Mouse (Mus musculus): ENCODE measurements around the gene Fgf10. TPM values are rescaled to one million over a fixed set of nuclear protein-coding genes. Genes with fewer than 3 reads are reported as not detected.

Fgf10 gene
- 0.19 and 0.26 TPM in 2 replicates for polyA plus RNA-seq (2015; fragmentation: Nextera tagmentation; extraction: Ambion mirVana)

GRCm38 (mm10) chr13:118669491-118669890 is at the start of gene Fgf10:
Fgf10 (plus strand) TSS chr13:118669791.
- no peaks in the 10 kb centered on the region for H3K9me3 ChIP-seq (replicated peaks)
- peaks cover 13% of the 10 kb centered on the region; the same call in 1 of the 2 replicates for H3K27me3 ChIP-seq
- no peak within 1 kb of the TSS for H3K4me3 ChIP-seq
- H3K27ac ChIP-seq, result no peak within 1 kb of the TSS
- no peaks in the 10 kb centered on the region for H3K4me1 ChIP-seq
- 5% methylated on average over 7 of the region's 7 CpGs for WGBS
- ATAC-seq, result no peak
- no peaks in the 10 kb centered on the region for H3K36me3 ChIP-seq (ENCODE audit: poor library complexity, severe bottlenecking)
- H3K4me2 ChIP-seq, result no peak within 1 kb of the TSS
- H3K9ac ChIP-seq, result no peak within 1 kb of the TSS

GRCm38 (mm10) chr13:118629661-118630428 is 39.7 kb upstream of the Fgf10 start:
- no peak for ATAC-seq
- H3K27ac ChIP-seq, result no peak overlapping the region
- H3K27me3 ChIP-seq, result no peaks in the 10 kb centered on the region
- H3K4me1 ChIP-seq, result no peaks in the 10 kb centered on the region
- no peaks in the 10 kb centered on the region for H3K9me3 ChIP-seq (replicated peaks)
- H3K4me2 ChIP-seq, result no peak overlapping the region
- H3K9ac ChIP-seq, result no peak overlapping the region
- H3K36me3 ChIP-seq (ENCODE audit: poor library complexity, severe bottlenecking), result no peaks in the 10 kb centered on the region
- 62% methylated on average over 3 of the region's 3 CpGs for WGBS
- no peak overlapping the region for H3K4me3 ChIP-seq

- no peak for ATAC-seq
- no peaks in the 10 kb centered on the region for H3K36me3 ChIP-seq (ENCODE audit: poor library complexity, severe bottlenecking)
- 91% methylated on average over 2 of the region's 2 CpGs for WGBS
- H3K27me3 ChIP-seq, result no peaks in the 10 kb centered on the region
- H3K4me2 ChIP-seq, result no peak overlapping the region
- H3K9ac ChIP-seq, result no peak overlapping the region
- no peaks in the 10 kb centered on the region for H3K9me3 ChIP-seq (replicated peaks)
- H3K27ac ChIP-seq, result no peak overlapping the region
- H3K4me1 ChIP-seq, result no peaks in the 10 kb centered on the region
- no peak overlapping the region for H3K4me3 ChIP-seq
Measured at GRCm38 (mm10) chr13:118631500-118631899, 38.1 kb upstream of the Fgf10 start.

DNA sequence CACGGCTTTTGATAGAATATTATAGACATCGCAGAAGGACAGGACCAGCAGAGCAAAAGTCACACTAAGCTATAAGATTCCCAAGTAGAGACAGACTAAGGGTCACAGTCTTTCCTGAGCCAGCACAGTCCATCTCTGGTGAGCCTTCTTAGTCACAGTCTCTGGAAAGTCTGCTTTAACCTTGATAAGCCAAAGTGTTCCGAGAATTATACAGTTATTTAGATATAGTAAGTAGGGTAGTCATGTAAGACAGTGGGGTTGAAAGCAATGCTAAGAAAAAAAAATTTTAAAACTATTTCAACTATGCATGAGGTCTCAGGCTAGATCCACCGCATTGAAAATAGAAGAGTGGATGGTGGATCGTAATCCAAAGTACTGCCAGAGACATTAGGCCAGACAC is 33.5 kb upstream of the Fgf10 start:
- H3K27me3 ChIP-seq, result no peaks in the 10 kb centered on the region

GRCm38 (mm10) chr13:118642585-118642984 is 27.0 kb upstream of the Fgf10 start:
- H3K4me1 ChIP-seq, result no peaks in the 10 kb centered on the region
- H3K27me3 ChIP-seq, result no peaks in the 10 kb centered on the region
- WGBS, result 88% methylated on average over 3 of the region's 3 CpGs
- no peak overlapping the region for H3K27ac ChIP-seq
- no peaks in the 10 kb centered on the region for H3K36me3 ChIP-seq (ENCODE audit: poor library complexity, severe bottlenecking)
- no peak overlapping the region for H3K4me3 ChIP-seq
- ATAC-seq, result no peak
- no peak overlapping the region for H3K4me2 ChIP-seq
- no peaks in the 10 kb centered on the region for H3K9me3 ChIP-seq (replicated peaks)
- no peak overlapping the region for H3K9ac ChIP-seq

More for the DNA sequence above, 33.5 kb upstream of the Fgf10 start:
- Histone ChIP-seq H3K4me1 (no peaks in the 10 kb centered on the region), H3K4me2 (no peak overlapping the region), H3K9me3 (replicated peaks) (no peaks in the 10 kb centered on the region), H3K4me3 (no peak overlapping the region), H3K36me3 (ENCODE audit: poor library complexity, severe bottlenecking) (no peaks in the 10 kb centered on the region), H3K27ac (no peak overlapping the region), H3K9ac (no peak overlapping the region)
- ATAC-seq, result no peak
- WGBS, result 97% methylated on average over 5 of the region's 5 CpGs

- Histone ChIP-seq H3K27me3 (no peaks in the 10 kb centered on the region), H3K9me3 (replicated peaks) (no peaks in the 10 kb centered on the region), H3K27ac (no peak overlapping the region), H3K4me2 (no peak overlapping the region), H3K4me3 (no peak overlapping the region), H3K36me3 (ENCODE audit: poor library complexity, severe bottlenecking) (no peaks in the 10 kb centered on the region), H3K4me1 (no peaks in the 10 kb centered on the region), H3K9ac (no peak overlapping the region)
- 80% methylated on average over 6 of the region's 6 CpGs for WGBS
- no peak for ATAC-seq
Measured at GRCm38 (mm10) chr13:118643138-118643537, 26.5 kb upstream of the Fgf10 start.

GRCm38 (mm10) chr13:118656991-118657390 is 12.6 kb upstream of the Fgf10 start:
- Histone ChIP-seq H3K9ac (no peak overlapping the region), H3K36me3 (ENCODE audit: poor library complexity, severe bottlenecking) (no peaks in the 10 kb centered on the region), H3K9me3 (replicated peaks) (no peaks in the 10 kb centered on the region), H3K4me2 (no peak overlapping the region), H3K27me3 (no peaks in the 10 kb centered on the region), H3K4me1 (no peaks in the 10 kb centered on the region), H3K27ac (no peak overlapping the region), H3K4me3 (no peak overlapping the region)
- no peak for ATAC-seq
- WGBS, result 74% methylated on average over 5 of the region's 5 CpGs

DNA sequence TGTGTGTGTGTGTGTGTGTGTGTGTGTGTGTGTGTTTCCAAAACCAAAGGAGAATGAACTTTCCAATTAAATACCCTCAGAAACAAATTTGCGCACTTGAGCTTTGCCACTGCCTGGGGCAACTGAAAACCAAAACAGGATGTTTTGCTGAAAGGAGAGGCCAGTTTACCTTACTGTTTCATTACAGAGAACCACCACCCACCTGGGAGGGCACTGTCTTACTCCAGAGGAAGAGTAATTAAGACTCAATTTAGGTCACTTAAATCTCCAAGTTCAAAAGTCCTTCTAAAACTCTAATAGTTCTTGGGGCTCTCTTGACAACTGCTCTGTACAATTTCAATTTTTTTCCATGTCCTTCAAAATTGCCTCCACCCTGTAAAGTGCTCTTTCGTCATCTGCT is 11.6 kb upstream of the Fgf10 start:
- 93% methylated on average over 2 of the region's 2 CpGs for WGBS
- H3K4me3 ChIP-seq, result no peak overlapping the region
- no peak for ATAC-seq
- no peaks in the 10 kb centered on the region for H3K36me3 ChIP-seq (ENCODE audit: poor library complexity, severe bottlenecking)
- no peak overlapping the region for H3K9ac ChIP-seq
- no peaks in the 10 kb centered on the region for H3K4me1 ChIP-seq
- no peak overlapping the region for H3K4me2 ChIP-seq
- no peak overlapping the region for H3K27ac ChIP-seq
- no peaks in the 10 kb centered on the region for H3K9me3 ChIP-seq (replicated peaks)
- no peaks in the 10 kb centered on the region for H3K27me3 ChIP-seq

- no peak for ATAC-seq
- Histone ChIP-seq H3K9ac (no peak overlapping the region), H3K27ac (no peak overlapping the region), H3K27me3 (no peaks in the 10 kb centered on the region), H3K36me3 (ENCODE audit: poor library complexity, severe bottlenecking) (no peaks in the 10 kb centered on the region), H3K4me1 (no peaks in the 10 kb centered on the region), H3K9me3 (replicated peaks) (no peaks in the 10 kb centered on the region), H3K4me3 (no peak overlapping the region), H3K4me2 (no peak overlapping the region)
- 95% methylated on average over 7 of the region's 7 CpGs for WGBS
Measured at GRCm38 (mm10) chr13:118658608-118659326, 10.8 kb upstream of the Fgf10 start.

DNA sequence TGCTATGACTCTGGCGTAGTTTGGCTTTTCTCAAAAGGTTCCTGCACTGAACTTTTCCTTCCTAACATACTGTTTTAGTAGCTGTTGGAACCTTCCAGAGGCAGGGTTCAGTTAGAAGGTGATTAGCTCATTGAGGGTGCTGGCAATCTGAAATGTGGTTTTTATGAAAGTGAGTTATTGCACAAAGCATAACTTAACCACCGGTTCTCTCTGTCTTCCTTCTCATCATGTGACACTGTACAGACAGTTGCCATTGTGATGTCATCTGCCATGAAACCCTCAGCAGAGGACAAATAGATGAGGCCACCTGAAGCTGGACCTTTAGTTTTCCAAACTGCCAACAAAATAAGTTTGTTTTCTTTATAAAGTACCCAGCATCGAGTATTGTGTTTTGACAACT is 7.9 kb upstream of the Fgf10 start:
- ATAC-seq, result no peak
- Histone ChIP-seq H3K27me3 (no peaks in the 10 kb centered on the region), H3K9ac (no peak overlapping the region), H3K4me2 (no peak overlapping the region), H3K36me3 (ENCODE audit: poor library complexity, severe bottlenecking) (no peaks in the 10 kb centered on the region), H3K4me1 (no peaks in the 10 kb centered on the region), H3K27ac (no peak overlapping the region), H3K4me3 (no peak overlapping the region), H3K9me3 (replicated peaks) (no peaks in the 10 kb centered on the region)
- WGBS, result 87% methylated on average over 3 of the region's 3 CpGs

DNA sequence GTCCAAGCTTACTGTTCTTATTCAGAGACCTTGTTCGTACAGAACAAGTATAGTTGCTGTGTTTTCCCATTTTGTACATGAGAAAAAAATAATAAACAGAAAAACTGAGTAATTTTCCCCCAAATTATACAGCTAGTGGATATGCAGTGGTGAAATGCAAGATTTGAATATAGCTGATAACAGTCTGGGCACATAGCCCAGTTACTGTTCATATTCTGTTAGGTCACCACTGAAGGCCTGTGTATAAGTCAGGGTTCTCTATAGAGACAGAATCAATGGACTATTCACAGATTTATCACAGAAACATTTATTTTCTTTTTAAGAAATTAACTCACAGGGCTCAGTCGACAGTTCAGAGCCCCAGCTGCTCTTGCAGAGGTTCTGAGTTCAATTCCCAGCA is 4.7 kb upstream of the Fgf10 start:
- Histone ChIP-seq H3K27me3 (peaks cover 6% of the 10 kb centered on the region; the same call in 1 of the 2 replicates), H3K4me2 (no peak overlapping the region), H3K4me3 (no peak overlapping the region), H3K27ac (no peak overlapping the region), H3K9me3 (replicated peaks) (no peaks in the 10 kb centered on the region), H3K9ac (no peak overlapping the region), H3K36me3 (ENCODE audit: poor library complexity, severe bottlenecking) (no peaks in the 10 kb centered on the region), H3K4me1 (no peaks in the 10 kb centered on the region)
- WGBS, result 87% methylated on average over 2 of the region's 2 CpGs
- ATAC-seq, result no peak

- Histone ChIP-seq H3K4me2 (no peak overlapping the region), H3K9me3 (replicated peaks) (no peaks in the 10 kb centered on the region), H3K4me3 (no peak overlapping the region), H3K4me1 (no peaks in the 10 kb centered on the region), H3K36me3 (ENCODE audit: poor library complexity, severe bottlenecking) (no peaks in the 10 kb centered on the region), H3K27ac (no peak overlapping the region), H3K9ac (no peak overlapping the region), H3K27me3 (no peaks in the 10 kb centered on the region)
- ATAC-seq, result no peak
- WGBS, result 93% methylated on average over 3 of the region's 3 CpGs
Measured at GRCm38 (mm10) chr13:118679228-118679627, 9.6 kb downstream of the Fgf10 start.
